Mouse (Mus musculus): ENCODE results near the gene Itm2b. TPM values are rescaled to one million over a fixed set of nuclear protein-coding genes. Genes with fewer than 3 reads are reported as not detected.

Itm2b gene
- polyA plus RNA-seq, 1 experiment from 2014 or later, result 226 TPM

DNA sequence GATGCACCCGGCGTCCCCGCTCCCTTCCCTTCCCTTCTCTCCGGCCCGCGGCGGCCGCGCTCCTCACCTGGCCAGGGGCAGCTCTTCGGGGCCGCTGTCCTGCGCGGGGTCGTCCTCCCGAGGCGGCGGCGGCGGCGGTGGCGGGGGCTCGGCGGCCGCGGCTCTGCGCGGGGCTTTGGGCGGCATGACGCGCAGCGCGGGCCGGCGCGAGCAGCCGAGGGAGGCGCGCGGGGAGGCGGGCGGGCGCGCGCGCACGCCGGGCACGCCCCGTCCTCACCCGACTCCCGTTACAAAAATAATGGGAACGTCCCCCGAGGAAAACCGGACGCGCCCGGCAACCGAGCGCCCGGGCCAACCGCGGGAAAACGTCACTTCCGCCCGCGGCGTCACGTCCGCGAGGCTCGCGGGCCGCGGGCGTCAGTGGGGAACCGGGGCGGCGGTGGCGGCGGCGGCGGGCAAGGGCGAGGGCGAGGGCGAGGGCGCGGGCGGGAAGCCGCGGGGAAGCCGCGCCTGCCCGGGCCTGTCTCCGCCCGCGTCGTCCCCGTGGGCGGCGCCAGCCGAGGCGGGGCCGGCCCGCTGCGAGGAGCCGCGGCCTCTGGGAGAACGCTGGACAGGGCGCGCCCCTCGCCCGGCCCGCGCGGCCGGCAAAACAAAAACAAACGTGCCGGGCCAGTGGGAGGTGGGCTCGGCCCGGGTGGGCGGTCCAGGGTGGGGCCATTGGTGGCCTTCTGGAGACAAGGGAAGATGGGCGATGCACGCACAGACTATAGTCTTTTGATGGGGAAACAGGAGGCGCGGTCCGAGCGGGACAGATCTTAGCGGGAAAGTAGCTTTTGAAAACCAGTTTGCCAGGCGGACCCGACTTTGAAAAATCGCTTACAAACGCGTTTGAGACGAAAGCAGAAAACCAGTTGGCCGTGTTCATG is 59.4 kb downstream of the Itm2b start, which contains the start of gene Rb1:
Rb1 (minus strand) TSS at position 367 of the 926 bp plus-strand sequence.
- no peaks in the 10 kb centered on the region for H3K27me3 ChIP-seq (replicated peaks; ENCODE audit: low read depth, poor library complexity, severe bottlenecking)
- H3K4me1 ChIP-seq, result peaks cover 15% of the 10 kb centered on the region
- H3K36me3 ChIP-seq (replicated peaks), result no peaks in the 10 kb centered on the region
- under 1% methylated on average over 134 of the region's 135 CpGs for WGBS
- H3K9me3 ChIP-seq, result no peaks in the 10 kb centered on the region
- H3K4me3 ChIP-seq, result peak within 1 kb of the TSS; percentile 92
- peak; percentile 90 for DNase-seq (ENCODE audit: low spot score)
- H3K27ac ChIP-seq (replicated peaks), result peak within 1 kb of the TSS; percentile 91

DNA sequence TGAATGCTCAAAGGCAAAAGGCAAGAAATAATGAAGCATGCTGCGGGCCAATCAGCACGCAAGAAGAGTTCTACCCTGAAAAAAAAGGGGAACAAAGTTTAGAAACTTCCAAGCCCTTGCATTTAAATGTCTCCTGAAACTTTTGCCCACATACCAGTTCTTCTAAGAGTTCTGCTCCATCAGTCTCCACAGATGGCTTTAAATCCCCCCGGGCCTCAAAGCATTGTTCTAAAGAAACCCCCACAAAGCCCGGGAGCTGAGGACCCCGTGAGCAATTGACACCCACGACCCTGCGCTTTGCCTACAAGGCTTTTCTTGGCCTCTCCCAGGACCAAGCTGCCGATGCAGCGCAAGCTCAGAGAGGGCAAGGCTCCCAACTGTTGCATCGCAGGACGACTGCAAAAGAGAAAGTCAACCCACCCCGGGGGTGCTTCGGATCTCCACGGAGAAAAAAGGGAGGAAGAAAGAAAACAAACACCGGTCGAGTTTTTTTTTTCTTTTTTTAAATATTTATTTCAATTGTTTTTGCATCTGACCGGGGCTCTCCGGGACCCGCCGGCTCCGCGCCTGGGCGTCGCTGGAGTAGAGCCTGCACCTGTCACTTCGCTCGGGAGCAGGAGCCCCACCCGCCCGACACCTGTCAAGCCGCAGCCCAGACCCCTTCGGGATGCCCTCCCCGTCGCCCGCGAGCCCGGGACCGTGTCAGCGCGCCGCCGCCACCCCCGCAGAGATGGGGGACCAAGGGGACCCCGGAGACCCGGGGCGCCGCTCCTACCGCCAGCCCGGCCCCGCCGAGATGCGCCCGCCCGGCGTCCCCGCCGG is 60.2 kb downstream of the Itm2b start:
- Histone ChIP-seq H3K4me1 (peaks cover 15% of the 10 kb centered on the region), H3K27ac (replicated peaks) (peak overlapping the region; percentile 91), H3K27me3 (replicated peaks; ENCODE audit: low read depth, poor library complexity, severe bottlenecking) (no peaks in the 10 kb centered on the region), H3K9me3 (no peaks in the 10 kb centered on the region), H3K36me3 (replicated peaks) (no peaks in the 10 kb centered on the region), H3K4me3 (peak overlapping the region; percentile 92)
- under 1% methylated on average over 55 of the region's 55 CpGs for WGBS
- DNase-seq (ENCODE audit: low spot score), result peak; percentile 50

DNA sequence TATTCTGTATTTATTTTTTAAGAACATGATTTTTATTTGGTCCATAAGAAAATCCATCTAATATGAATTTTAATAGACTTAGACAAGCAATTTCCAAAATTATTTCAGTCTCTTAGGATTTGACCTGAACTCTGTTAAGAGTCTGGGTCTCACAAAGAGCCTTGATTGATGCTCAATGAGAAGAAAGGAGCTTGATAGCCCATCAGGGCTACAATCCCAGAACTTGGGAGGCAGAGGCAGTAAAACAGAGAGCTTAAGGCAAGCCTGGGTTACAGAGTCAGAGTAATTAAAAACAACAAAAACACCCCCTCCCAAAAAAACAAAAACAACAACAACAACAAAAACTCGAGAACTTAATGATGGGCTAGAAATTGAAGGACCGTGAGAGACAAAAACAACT is 61.1 kb downstream of the Itm2b start:
- no peak overlapping the region for H3K27ac ChIP-seq (replicated peaks)
- H3K4me3 ChIP-seq, result peak overlapping the region; percentile 92
- no peaks in the 10 kb centered on the region for H3K27me3 ChIP-seq (replicated peaks; ENCODE audit: low read depth, poor library complexity, severe bottlenecking)
- H3K4me1 ChIP-seq, result peaks cover 15% of the 10 kb centered on the region
- WGBS, result 58% methylated on average over 2 of the region's 2 CpGs
- 0 out of 2 replicates have a peak, but pooled peaks cover under 1% of the 10 kb centered on the region for H3K36me3 ChIP-seq (replicated peaks)
- DNase-seq (ENCODE audit: low spot score), result no peak
- H3K9me3 ChIP-seq, result no peaks in the 10 kb centered on the region

DNA sequence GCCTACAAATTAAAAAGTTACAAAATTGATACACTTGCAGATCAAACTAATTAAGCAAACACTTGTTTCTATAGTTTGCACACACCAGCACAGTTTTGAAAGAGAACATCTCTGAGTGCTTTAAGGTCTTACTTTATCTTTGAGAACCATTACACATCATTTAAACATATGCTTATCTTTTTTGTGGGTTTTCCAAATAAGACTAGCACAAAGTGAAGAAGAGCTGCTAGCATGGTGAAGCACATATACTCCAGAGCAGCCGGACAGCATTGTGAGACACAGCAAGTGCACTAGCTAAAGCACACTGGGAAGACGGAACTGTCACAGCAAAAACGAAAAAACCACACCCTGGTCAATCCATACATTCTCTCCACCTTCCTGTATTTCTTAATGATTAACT is 62.9 kb downstream of the Itm2b start:
- no peak overlapping the region for H3K4me3 ChIP-seq
- H3K36me3 ChIP-seq (replicated peaks), result 0 out of 2 replicates have a peak, but pooled peaks cover 5% of the 10 kb centered on the region
- no peaks in the 10 kb centered on the region for H3K9me3 ChIP-seq
- no peaks in the 10 kb centered on the region for H3K27me3 ChIP-seq (replicated peaks; ENCODE audit: low read depth, poor library complexity, severe bottlenecking)
- H3K4me1 ChIP-seq, result peaks cover 15% of the 10 kb centered on the region
- 85% methylated on average over 3 of the region's 3 CpGs for WGBS
- no peak for DNase-seq (ENCODE audit: low spot score)
- H3K27ac ChIP-seq (replicated peaks), result no peak overlapping the region

DNA sequence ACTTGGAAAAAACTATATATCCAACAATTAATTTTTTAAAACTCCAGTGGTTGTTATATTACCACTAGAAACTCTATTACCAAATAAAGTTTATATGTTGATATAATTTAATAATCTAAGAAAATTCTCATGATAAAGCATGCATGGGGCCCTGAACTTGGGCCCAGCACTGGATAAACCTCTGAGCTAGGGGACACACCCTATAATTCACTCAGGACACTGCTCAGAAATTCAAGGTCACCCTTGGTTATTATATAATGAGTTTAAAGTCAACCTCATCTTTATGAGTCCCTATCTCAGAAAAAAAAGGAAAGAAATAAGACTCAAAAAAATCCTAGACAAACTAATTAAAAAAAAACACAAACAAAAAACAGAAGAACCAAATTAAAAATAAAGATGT is 68.2 kb downstream of the Itm2b start:
- no peak for DNase-seq (ENCODE audit: low spot score)
- H3K4me3 ChIP-seq, result no peak overlapping the region
- H3K27me3 ChIP-seq (replicated peaks; ENCODE audit: low read depth, poor library complexity, severe bottlenecking), result no peaks in the 10 kb centered on the region
- H3K36me3 ChIP-seq (replicated peaks), result 0 out of 2 replicates have a peak, but pooled peaks cover 5% of the 10 kb centered on the region
- no peaks in the 10 kb centered on the region for H3K9me3 ChIP-seq
- H3K4me1 ChIP-seq, result peaks cover 7% of the 10 kb centered on the region
- no peak overlapping the region for H3K27ac ChIP-seq (replicated peaks)

DNA sequence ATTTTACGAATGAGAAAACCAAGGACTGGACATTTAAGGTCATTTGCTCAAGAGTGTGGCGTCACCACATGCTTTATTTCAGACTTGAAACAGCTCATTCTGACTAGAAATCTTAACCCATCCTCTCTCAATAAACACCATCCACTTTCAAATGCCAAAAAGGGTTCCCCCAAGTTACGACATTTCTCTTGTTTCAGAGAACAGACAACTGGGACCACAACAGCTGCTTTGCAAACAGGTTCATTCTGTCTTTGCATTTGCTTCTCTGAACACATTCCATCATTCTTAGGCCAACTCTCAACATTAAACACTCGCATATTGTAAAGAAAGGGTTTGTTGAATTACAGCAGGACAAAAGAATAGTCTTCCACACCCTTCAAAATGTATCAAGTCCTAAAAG is 71.2 kb downstream of the Itm2b start:
- Histone ChIP-seq H3K4me1 (peaks cover 7% of the 10 kb centered on the region), H3K27me3 (replicated peaks; ENCODE audit: low read depth, poor library complexity, severe bottlenecking) (no peaks in the 10 kb centered on the region), H3K9me3 (no peaks in the 10 kb centered on the region), H3K4me3 (no peak overlapping the region), H3K27ac (replicated peaks) (no peak overlapping the region), H3K36me3 (replicated peaks) (0 out of 2 replicates have a peak, but pooled peaks cover 3% of the 10 kb centered on the region)
- 86% methylated on average over 4 of the region's 4 CpGs for whole genome bisulfite sequencing
- DNase-seq (ENCODE audit: low spot score), result no peak

DNA sequence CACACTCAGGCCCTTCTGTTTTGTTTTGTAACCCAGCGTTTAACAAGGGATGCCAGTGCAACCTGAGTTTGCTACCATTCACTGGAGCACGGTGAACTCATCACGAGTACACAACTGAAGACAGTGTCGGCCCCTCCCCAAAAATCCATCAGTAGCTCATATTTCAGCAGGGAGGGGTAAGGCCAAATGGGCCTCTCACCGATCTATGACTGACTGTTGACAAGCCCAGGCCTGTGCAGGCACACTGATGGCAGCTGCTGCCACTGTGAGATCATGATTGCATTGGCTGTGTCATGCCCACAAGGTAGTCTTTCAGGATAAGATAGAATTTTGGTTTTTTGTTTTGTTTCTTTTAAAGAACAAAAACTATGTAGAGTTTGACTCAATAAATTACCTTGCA is 71.7 kb downstream of the Itm2b start:
- peak; percentile 40 for DNase-seq (ENCODE audit: low spot score)
- 57% methylated on average over 5 of the region's 5 CpGs for WGBS
- H3K4me3 ChIP-seq, result no peak overlapping the region

DNA sequence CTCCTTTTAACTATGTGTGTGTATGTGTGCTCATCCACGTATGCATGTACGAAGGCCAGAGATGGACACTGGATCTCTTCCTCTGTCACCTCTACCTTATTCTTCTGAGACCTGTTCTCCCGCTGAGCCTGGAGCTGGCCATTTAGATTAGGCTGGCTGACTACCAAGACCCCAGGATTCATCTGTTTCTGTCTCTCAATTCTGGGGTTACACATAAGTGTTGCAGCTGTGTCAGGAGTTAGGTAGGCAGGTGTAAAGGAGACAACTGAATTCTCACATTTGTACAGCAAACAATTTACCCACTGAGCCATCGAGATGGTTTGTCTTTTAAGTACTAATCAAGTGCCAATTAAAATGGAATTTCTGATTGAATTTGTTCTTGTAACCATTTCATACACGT is 72.2 kb downstream of the Itm2b start:
- peaks cover 7% of the 10 kb centered on the region for H3K4me1 ChIP-seq
- 86% methylated on average over 5 of the region's 5 CpGs for WGBS
- no peak overlapping the region for H3K4me3 ChIP-seq

More for the DNA sequence above, 71.7 kb downstream of the Itm2b start:
- H3K36me3 ChIP-seq (replicated peaks), result no peaks in the 10 kb centered on the region
- H3K9me3 ChIP-seq, result no peaks in the 10 kb centered on the region
- H3K4me1 ChIP-seq, result peaks cover 7% of the 10 kb centered on the region
- H3K27ac ChIP-seq (replicated peaks), result no peak overlapping the region
- no peaks in the 10 kb centered on the region for H3K27me3 ChIP-seq (replicated peaks; ENCODE audit: low read depth, poor library complexity, severe bottlenecking)

More for the DNA sequence above, 72.2 kb downstream of the Itm2b start:
- no peak overlapping the region for H3K27ac ChIP-seq (replicated peaks)
- no peak for DNase-seq (ENCODE audit: low spot score)
- no peaks in the 10 kb centered on the region for H3K9me3 ChIP-seq
- no peaks in the 10 kb centered on the region for H3K36me3 ChIP-seq (replicated peaks)
- no peaks in the 10 kb centered on the region for H3K27me3 ChIP-seq (replicated peaks; ENCODE audit: low read depth, poor library complexity, severe bottlenecking)

Other genes starting within 250 kb of the Itm2b start
- 18.0 and 18.1 TPM in 2 replicates for gene Lpar6, start 147.4 kb downstream of the Itm2b start, polyA plus RNA-seq (2016; fragmentation: Nextera tagmentation; extraction: Ambion mirVana)
- gene Rb1, start 59.5 kb downstream of the Itm2b start, polyA plus RNA-seq (2016; fragmentation: Nextera tagmentation; extraction: Ambion mirVana), result 24.4 and 29.3 TPM in 2 replicates
- gene Med4, start 124.7 kb upstream of the Itm2b start, polyA plus RNA-seq (2016; fragmentation: Nextera tagmentation; extraction: Ambion mirVana), result 118 and 122 TPM in 2 replicates
- 101 TPM in 2 replicates for gene Sucla2, start 140.0 kb upstream of the Itm2b start, polyA plus RNA-seq (2016; fragmentation: Nextera tagmentation; extraction: Ambion mirVana)
- 6.9 and 8.5 TPM in 2 replicates for gene Nudt15, start 163.0 kb upstream of the Itm2b start, polyA plus RNA-seq (2016; fragmentation: Nextera tagmentation; extraction: Ambion mirVana)

Data from embryonic facial prominence, embryonic 10.5 days (tissue).